Mouse (Mus musculus): ENCODE measurements at regions not wholly inside any gene's neighbourhood (a gene's known extent, or its start where the extent isn't known, plus 50 kb on each side); places are given as distances from the start of the nearest gene placed in this dataset.

DNA sequence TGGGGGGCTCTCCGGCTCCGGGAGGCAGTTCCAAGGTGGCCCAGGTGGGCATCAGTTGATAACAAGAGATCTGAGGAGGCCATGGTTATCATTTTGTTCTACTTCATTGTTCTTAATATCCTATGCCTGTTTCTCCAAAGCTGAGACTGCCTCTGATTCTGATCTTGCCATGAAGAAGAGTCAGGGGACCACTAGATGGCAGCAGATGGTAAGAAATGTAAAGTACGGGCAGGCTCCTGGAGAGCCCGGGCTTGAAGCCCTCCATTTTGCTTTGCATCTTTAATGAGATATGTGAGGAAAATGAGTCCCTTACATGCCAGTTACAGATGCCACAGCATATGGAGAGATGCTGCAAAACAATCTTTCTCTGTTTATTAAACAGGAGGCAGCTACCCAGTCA lies 194.1 kb downstream of the Dad1 start:
- H3K4me1 ChIP-seq (ENCODE audit: control insufficient read depth, insufficient read depth, low read length), result no peaks in the 10 kb centered on the region
- no peak overlapping the region for H3K4me3 ChIP-seq (ENCODE audit: insufficient read depth, low read length)
- TF ChIP-seq POLR2A (IDR thresholded peaks at IDR 0.05; ENCODE audit: extremely low read depth, insufficient read depth, low read length) (no peak), CTCF (IDR thresholded peaks at IDR 0.05; ENCODE audit: extremely low read depth, insufficient read depth, low read length) (peak; percentile 83)
- no peak overlapping the region for H3K27ac ChIP-seq (ENCODE audit: insufficient read depth, low read length)

DNA sequence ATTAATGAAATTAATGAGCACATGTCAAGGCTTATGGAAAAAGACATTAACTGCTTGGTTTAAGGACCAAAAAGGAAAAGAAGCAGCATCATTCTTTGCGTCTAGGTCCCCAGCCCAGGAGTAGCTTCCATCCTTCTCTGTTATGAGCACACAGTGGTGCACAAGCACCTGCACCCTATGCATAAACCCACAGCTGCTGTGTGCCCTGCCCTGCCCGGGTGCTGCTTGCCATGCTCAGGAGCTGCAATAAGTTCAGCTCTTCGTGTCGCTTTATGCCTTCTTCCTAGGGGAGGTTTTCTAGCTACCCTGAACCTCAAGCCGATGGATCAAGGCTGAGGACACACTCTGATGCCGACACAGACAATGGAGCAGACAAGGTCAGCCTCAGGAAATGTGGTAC lies 194.8 kb downstream of the Dad1 start:
- Histone ChIP-seq H3K27ac (ENCODE audit: insufficient read depth, low read length) (no peak overlapping the region), H3K4me3 (ENCODE audit: insufficient read depth, low read length) (no peak overlapping the region), H3K4me1 (ENCODE audit: control insufficient read depth, insufficient read depth, low read length) (no peaks in the 10 kb centered on the region)
- TF ChIP-seq CTCF (IDR thresholded peaks at IDR 0.05; ENCODE audit: extremely low read depth, insufficient read depth, low read length) (no peak), POLR2A (IDR thresholded peaks at IDR 0.05; ENCODE audit: extremely low read depth, insufficient read depth, low read length) (no peak)

DNA sequence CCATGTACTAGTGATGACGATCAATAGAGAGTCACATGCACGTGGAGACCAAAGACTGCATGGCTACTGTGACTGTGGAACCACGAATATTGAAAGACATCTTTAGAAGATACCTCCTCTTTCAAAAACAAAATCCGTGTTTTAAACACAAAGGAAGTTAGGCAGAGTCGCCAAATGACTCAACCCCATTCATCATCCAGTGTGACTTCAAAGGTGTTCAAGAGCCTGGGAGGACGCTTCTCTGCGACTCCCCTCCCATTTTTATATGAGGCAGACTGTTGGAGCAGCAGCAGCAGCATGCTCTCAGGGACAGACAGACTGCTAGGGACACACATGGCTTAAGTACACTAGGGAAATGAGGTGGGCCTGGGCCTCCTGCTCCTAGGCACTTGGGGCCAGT lies 197.2 kb downstream of the Dad1 start:
- H3K4me3 ChIP-seq (ENCODE audit: insufficient read depth, low read length), result no peak overlapping the region
- no peaks in the 10 kb centered on the region for H3K4me1 ChIP-seq (ENCODE audit: control insufficient read depth, insufficient read depth, low read length)
- TF ChIP-seq CTCF (IDR thresholded peaks at IDR 0.05; ENCODE audit: extremely low read depth, insufficient read depth, low read length) (no peak), POLR2A (IDR thresholded peaks at IDR 0.05; ENCODE audit: extremely low read depth, insufficient read depth, low read length) (no peak)
- no peak overlapping the region for H3K27ac ChIP-seq (ENCODE audit: insufficient read depth, low read length)

DNA sequence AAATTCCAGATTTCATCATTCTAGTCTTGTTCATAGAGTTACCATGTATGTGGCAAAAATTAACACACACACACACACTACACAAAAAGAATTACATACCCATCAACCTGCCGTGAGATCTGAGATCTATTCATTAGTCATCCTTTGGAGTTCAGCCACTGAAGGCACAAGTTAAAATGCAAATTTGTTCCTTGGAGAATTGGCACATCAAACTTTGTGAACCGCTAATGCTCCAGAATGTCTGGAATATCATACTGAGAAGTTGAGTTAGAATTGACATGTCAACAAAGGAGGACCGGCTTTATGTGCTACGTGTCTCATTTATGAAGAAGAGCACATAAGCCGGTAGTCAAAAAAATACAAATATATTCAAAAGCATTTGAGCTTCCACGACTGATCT lies 198.5 kb downstream of the Dad1 start:
- TF ChIP-seq POLR2A (IDR thresholded peaks at IDR 0.05; ENCODE audit: extremely low read depth, insufficient read depth, low read length), result no peak
- no peak for TF ChIP-seq CTCF (IDR thresholded peaks at IDR 0.05; ENCODE audit: extremely low read depth, insufficient read depth, low read length)
- Histone ChIP-seq H3K4me3 (ENCODE audit: insufficient read depth, low read length) (no peak overlapping the region), H3K4me1 (ENCODE audit: control insufficient read depth, insufficient read depth, low read length) (no peaks in the 10 kb centered on the region), H3K27ac (ENCODE audit: insufficient read depth, low read length) (no peak overlapping the region)

DNA sequence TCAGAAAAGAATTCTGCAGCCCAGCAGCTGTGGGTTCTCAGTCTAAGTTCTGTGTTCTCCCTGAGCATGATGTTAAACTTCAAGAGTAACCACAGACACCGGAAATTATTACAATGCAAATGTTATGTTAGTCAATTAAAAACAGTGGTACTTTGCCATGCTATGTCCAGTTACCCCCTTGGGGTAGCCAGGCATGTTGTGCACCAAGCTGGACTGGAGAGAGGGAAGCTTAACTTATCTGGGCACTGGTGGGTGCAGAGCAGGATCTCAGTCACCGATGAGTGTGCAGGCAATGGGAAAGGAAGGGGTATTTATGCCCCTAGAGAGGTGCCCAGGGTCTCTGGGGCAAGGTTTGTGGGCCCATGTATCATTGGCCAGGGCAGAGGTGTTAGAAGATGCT lies 211.6 kb downstream of the Dad1 start:
- Histone ChIP-seq H3K27ac (ENCODE audit: insufficient read depth, low read length) (no peak overlapping the region), H3K4me1 (ENCODE audit: control insufficient read depth, insufficient read depth, low read length) (no peaks in the 10 kb centered on the region), H3K4me3 (ENCODE audit: insufficient read depth, low read length) (no peak overlapping the region)
- TF ChIP-seq CTCF (IDR thresholded peaks at IDR 0.05; ENCODE audit: extremely low read depth, insufficient read depth, low read length) (no peak), POLR2A (IDR thresholded peaks at IDR 0.05; ENCODE audit: extremely low read depth, insufficient read depth, low read length) (no peak)

DNA sequence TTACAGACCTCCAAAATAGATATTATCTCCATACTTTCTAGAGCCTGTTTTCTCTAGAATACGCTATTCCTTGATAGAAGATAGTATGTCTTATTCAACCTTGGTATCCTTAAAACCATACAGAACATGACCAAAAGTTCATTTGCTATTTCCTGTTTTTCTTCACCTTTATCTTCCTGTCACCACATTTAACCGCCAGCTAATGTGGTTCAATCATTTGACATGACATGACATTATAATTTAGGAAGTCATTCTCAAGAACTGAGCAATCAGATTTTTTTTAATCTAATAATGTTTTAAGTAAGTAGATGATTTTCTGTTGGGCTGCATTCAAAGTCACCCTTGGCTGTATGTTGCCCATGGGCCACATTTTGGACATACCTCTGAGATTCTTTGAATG lies 213.3 kb downstream of the Dad1 start:
- Histone ChIP-seq H3K27ac (ENCODE audit: insufficient read depth, low read length) (no peak overlapping the region), H3K4me3 (ENCODE audit: insufficient read depth, low read length) (no peak overlapping the region), H3K4me1 (ENCODE audit: control insufficient read depth, insufficient read depth, low read length) (no peaks in the 10 kb centered on the region)
- TF ChIP-seq POLR2A (IDR thresholded peaks at IDR 0.05; ENCODE audit: extremely low read depth, insufficient read depth, low read length), result no peak
- no peak for TF ChIP-seq CTCF (IDR thresholded peaks at IDR 0.05; ENCODE audit: extremely low read depth, insufficient read depth, low read length)

DNA sequence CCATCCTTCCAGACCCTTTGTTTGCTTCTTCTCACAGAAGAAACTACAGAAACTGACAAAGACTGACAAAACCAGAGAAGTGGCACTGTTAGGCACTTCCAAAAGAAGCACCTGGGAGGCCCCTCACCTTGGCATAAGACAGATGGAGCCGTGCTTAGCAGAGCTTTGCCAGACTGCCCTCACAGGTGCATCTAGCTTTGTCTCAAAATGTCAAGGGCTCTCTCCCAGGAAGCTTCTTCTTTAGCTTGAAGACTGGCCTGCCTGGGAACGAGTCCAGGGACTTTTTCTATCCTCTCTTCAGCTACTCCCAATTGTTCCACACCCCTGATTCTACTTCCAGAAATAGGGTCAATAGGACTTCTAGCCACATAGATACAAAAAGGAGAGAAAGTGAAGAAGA lies 219.4 kb downstream of the Dad1 start:
- TF ChIP-seq POLR2A (IDR thresholded peaks at IDR 0.05; ENCODE audit: extremely low read depth, insufficient read depth, low read length), result no peak
- no peak for TF ChIP-seq CTCF (IDR thresholded peaks at IDR 0.05; ENCODE audit: extremely low read depth, insufficient read depth, low read length)
- no peaks in the 10 kb centered on the region for H3K4me1 ChIP-seq (ENCODE audit: control insufficient read depth, insufficient read depth, low read length)
- H3K27ac ChIP-seq (ENCODE audit: insufficient read depth, low read length), result no peak overlapping the region
- no peak overlapping the region for H3K4me3 ChIP-seq (ENCODE audit: insufficient read depth, low read length)

DNA sequence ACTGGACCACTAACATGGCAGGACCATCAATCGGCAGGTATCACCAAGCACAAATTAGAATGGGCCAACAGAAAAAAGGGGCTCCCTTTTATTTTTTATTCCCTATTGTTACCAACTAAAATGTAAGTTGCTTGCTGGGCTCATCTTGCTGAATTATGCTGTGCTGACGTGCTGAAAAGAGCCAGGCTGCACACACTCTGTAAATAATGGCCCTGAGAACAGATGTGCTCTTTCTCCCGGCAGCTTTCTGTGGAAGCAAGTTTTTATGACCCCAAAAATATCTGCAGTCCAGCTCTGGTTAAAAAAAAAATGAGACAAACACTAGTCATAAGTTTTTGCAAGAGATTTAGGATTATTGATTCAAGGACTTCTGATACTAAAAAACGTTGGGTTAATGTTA lies 230.4 kb downstream of the Dad1 start:
- TF ChIP-seq POLR2A (IDR thresholded peaks at IDR 0.05; ENCODE audit: extremely low read depth, insufficient read depth, low read length) (no peak), CTCF (IDR thresholded peaks at IDR 0.05; ENCODE audit: extremely low read depth, insufficient read depth, low read length) (no peak)
- Histone ChIP-seq H3K4me1 (ENCODE audit: control insufficient read depth, insufficient read depth, low read length) (no peaks in the 10 kb centered on the region), H3K27ac (ENCODE audit: insufficient read depth, low read length) (no peak overlapping the region), H3K4me3 (ENCODE audit: insufficient read depth, low read length) (no peak overlapping the region)

DNA sequence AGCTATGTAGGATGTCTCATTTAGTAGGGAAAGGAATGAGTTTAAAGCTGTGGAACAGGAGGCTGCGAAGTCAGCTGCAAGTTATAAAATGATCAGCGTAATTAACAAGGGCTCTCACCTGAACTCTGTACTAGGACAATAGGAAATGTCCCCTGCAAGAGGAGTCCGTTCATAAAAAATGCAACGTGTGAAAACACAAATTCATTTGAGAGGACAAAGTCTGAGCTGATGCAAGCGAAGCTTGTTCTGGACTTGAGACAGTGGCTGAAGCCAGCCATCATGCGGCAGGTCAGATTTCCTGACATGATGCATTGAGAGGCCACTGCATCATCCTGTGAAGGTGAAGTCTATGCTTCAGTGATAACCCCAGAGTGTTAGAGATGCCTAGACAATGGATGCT lies 232.5 kb downstream of the Dad1 start:
- no peaks in the 10 kb centered on the region for H3K4me1 ChIP-seq (ENCODE audit: control insufficient read depth, insufficient read depth, low read length)

DNA sequence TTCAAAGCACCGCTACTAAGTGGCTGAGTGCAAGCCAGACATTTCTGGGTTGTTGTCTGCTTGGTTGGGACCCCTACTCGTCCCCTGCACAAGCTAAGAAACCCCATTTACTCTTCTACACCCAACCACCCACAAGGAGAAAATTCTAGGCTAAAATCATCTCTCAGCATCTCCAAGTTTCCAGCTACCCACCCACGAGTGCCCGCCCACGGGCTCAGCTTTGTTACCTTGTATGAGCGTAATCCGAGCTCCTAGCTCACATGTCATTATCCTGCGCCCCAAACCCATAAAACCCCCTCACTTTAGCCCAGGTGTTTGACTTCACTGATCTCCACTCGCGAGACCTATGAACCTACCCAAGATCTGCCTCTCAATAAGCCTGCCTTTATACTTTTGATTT lies 239.3 kb downstream of the Dad1 start:
- no peak for TF ChIP-seq POLR2A (IDR thresholded peaks at IDR 0.05; ENCODE audit: extremely low read depth, insufficient read depth, low read length)
- TF ChIP-seq CTCF (IDR thresholded peaks at IDR 0.05; ENCODE audit: extremely low read depth, insufficient read depth, low read length), result no peak
- no peaks in the 10 kb centered on the region for H3K4me1 ChIP-seq (ENCODE audit: control insufficient read depth, insufficient read depth, low read length)
- no peak overlapping the region for H3K4me3 ChIP-seq (ENCODE audit: insufficient read depth, low read length)
- no peak overlapping the region for H3K27ac ChIP-seq (ENCODE audit: insufficient read depth, low read length)

More for the DNA sequence above, 232.5 kb downstream of the Dad1 start:
- Histone ChIP-seq H3K4me3 (ENCODE audit: insufficient read depth, low read length) (no peak overlapping the region), H3K27ac (ENCODE audit: insufficient read depth, low read length) (no peak overlapping the region)
- TF ChIP-seq CTCF (IDR thresholded peaks at IDR 0.05; ENCODE audit: extremely low read depth, insufficient read depth, low read length) (no peak), POLR2A (IDR thresholded peaks at IDR 0.05; ENCODE audit: extremely low read depth, insufficient read depth, low read length) (no peak)

DNA sequence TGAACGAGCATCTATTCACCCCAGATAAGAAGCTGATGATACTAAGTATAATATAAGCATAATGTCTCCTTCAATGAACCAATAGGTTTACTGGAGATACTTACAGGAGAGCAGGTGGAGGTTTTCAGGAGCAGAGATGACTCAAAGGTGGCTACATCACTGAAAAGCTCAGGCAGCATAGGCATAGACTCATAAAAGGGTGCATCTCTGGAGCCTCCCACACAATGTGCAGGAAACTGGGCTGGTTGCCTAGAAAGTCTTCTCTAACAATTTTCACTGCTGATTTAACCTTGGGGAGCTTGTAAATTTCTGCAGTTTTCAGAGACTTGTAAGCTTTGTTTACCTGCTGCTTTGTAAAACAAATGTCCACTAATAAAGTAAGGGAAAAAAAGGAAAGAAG lies 251.8 kb downstream of the Dad1 start:
- no peak for TF ChIP-seq POLR2A (IDR thresholded peaks at IDR 0.05; ENCODE audit: extremely low read depth, insufficient read depth, low read length)
- TF ChIP-seq CTCF (IDR thresholded peaks at IDR 0.05; ENCODE audit: extremely low read depth, insufficient read depth, low read length), result no peak
- Histone ChIP-seq H3K4me3 (ENCODE audit: insufficient read depth, low read length) (no peak overlapping the region), H3K27ac (ENCODE audit: insufficient read depth, low read length) (no peak overlapping the region), H3K4me1 (ENCODE audit: control insufficient read depth, insufficient read depth, low read length) (no peaks in the 10 kb centered on the region)
